Mouse (Mus musculus): ENCODE data around the gene Lrrc57. TPM values are rescaled to one million over a fixed set of nuclear protein-coding genes. Genes with fewer than 3 reads are reported as not detected.

Gene Lrrc57
- polyA plus RNA-seq, 1 experiment from 2014 or later = 36.7 TPM

GRCm38 (mm10) chr2:120630655-120631054 is 21.3 kb upstream of the Lrrc57 start:
- H3K4me3 ChIP-seq (replicated peaks) = no peak overlapping the region
- H3K27ac ChIP-seq (replicated peaks) = no peak overlapping the region
- no peaks in the 10 kb centered on the region for H3K27me3 ChIP-seq (replicated peaks)
- no peaks in the 10 kb centered on the region for H3K9me3 ChIP-seq (replicated peaks)
- ATAC-seq (ENCODE audit: low FRiP score) = no peak
- H3K36me3 ChIP-seq = peaks cover 19% of the 10 kb centered on the region
- peak overlapping the region; percentile 79 for H3K4me2 ChIP-seq
- peaks cover 20% of the 10 kb centered on the region for H3K4me1 ChIP-seq
- no peak overlapping the region for H3K9ac ChIP-seq (replicated peaks)
- WGBS = 68% methylated on average over 2 of the region's 2 CpGs

- no peak overlapping the region for H3K27ac ChIP-seq (replicated peaks)
- H3K9ac ChIP-seq (replicated peaks) = no peak overlapping the region
- no peaks in the 10 kb centered on the region for H3K27me3 ChIP-seq (replicated peaks)
- peaks cover 16% of the 10 kb centered on the region for H3K36me3 ChIP-seq
- no peak for ATAC-seq (ENCODE audit: low FRiP score)
- peaks cover 20% of the 10 kb centered on the region for H3K4me1 ChIP-seq
- 0 out of 2 replicates have a peak overlapping the region, but pooled peaks have one; percentile 71 for H3K4me3 ChIP-seq (replicated peaks)
- WGBS = 74% methylated on average over 2 of the region's 2 CpGs
- H3K4me2 ChIP-seq = peak overlapping the region; percentile 79
- H3K9me3 ChIP-seq (replicated peaks) = no peaks in the 10 kb centered on the region
These were observed 20.9 kb upstream of the Lrrc57 start for GRCm38 (mm10) chr2:120630246-120630645.

GRCm38 (mm10) chr2:120628886-120629735 is 19.8 kb upstream of the Lrrc57 start, which contains the start of gene Stard9:
Gene Stard9, plus strand, starts transcription at chr2:120629121.
- 3% methylated on average over 36 of the region's 36 CpGs for WGBS
- Histone ChIP-seq H3K9ac (replicated peaks) (peak within 1 kb of the TSS; percentile 61), H3K4me1 (peaks cover 20% of the 10 kb centered on the region), H3K9me3 (replicated peaks) (no peaks in the 10 kb centered on the region), H3K27ac (replicated peaks) (peak within 1 kb of the TSS; percentile 79), H3K36me3 (peaks cover 7% of the 10 kb centered on the region; the same call in 1 of the 2 replicates), H3K4me3 (replicated peaks) (peak within 1 kb of the TSS; percentile 71), H3K4me2 (peak within 1 kb of the TSS; percentile 79), H3K27me3 (replicated peaks) (no peaks in the 10 kb centered on the region)
- peak; percentile 100 for ATAC-seq (ENCODE audit: low FRiP score)

- Histone ChIP-seq H3K4me2 (peak overlapping the region; percentile 79), H3K9ac (replicated peaks) (peak overlapping the region; percentile 36; the same call in 1 of the 2 replicates), H3K4me1 (peaks cover 20% of the 10 kb centered on the region), H3K27me3 (replicated peaks) (no peaks in the 10 kb centered on the region), H3K4me3 (replicated peaks) (peak overlapping the region; percentile 71), H3K9me3 (replicated peaks) (no peaks in the 10 kb centered on the region), H3K27ac (replicated peaks) (peak overlapping the region; percentile 79), H3K36me3 (0 out of 2 replicates have a peak, but pooled peaks cover 5% of the 10 kb centered on the region)
- ATAC-seq (ENCODE audit: low FRiP score) = peak; percentile 45
- 29% methylated on average over 10 of the region's 10 CpGs for WGBS
These were observed 19.0 kb upstream of the Lrrc57 start for GRCm38 (mm10) chr2:120628076-120628865.

GRCm38 (mm10) chr2:120622920-120623319 is 13.6 kb upstream of the Lrrc57 start:
- no peaks in the 10 kb centered on the region for H3K9me3 ChIP-seq (replicated peaks)
- H3K4me2 ChIP-seq = no peak overlapping the region
- no peak overlapping the region for H3K9ac ChIP-seq (replicated peaks)
- peaks cover 17% of the 10 kb centered on the region for H3K36me3 ChIP-seq
- no peak overlapping the region for H3K4me3 ChIP-seq (replicated peaks)
- no peaks in the 10 kb centered on the region for H3K27me3 ChIP-seq (replicated peaks)
- no peaks in the 10 kb centered on the region for H3K4me1 ChIP-seq
- no peak overlapping the region for H3K27ac ChIP-seq (replicated peaks)
- ATAC-seq (ENCODE audit: low FRiP score) = no peak

GRCm38 (mm10) chr2:120619538-120619937 is 10.2 kb upstream of the Lrrc57 start:
- Histone ChIP-seq H3K27ac (replicated peaks) (no peak overlapping the region), H3K9me3 (replicated peaks) (no peaks in the 10 kb centered on the region), H3K4me3 (replicated peaks) (no peak overlapping the region), H3K4me2 (no peak overlapping the region), H3K27me3 (replicated peaks) (no peaks in the 10 kb centered on the region), H3K9ac (replicated peaks) (no peak overlapping the region), H3K36me3 (peaks cover 33% of the 10 kb centered on the region), H3K4me1 (no peaks in the 10 kb centered on the region)
- no peak for ATAC-seq (ENCODE audit: low FRiP score)
- WGBS = 96% methylated on average over 1 of the region's 1 CpGs

GRCm38 (mm10) chr2:120616279-120617163 is 7.2 kb upstream of the Lrrc57 start:
- Histone ChIP-seq H3K36me3 (peaks cover 41% of the 10 kb centered on the region), H3K9ac (replicated peaks) (no peak overlapping the region)
- WGBS = 94% methylated on average over 5 of the region's 5 CpGs

GRCm38 (mm10) chr2:120606021-120606690 is 3.2 kb downstream of the Lrrc57 start:
- H3K4me1 ChIP-seq = peaks cover 21% of the 10 kb centered on the region
- WGBS = 90% methylated on average over 6 of the region's 6 CpGs
- no peaks in the 10 kb centered on the region for H3K27me3 ChIP-seq (replicated peaks)
- H3K9me3 ChIP-seq (replicated peaks) = no peaks in the 10 kb centered on the region
- no peak overlapping the region for H3K27ac ChIP-seq (replicated peaks)
- peaks cover 16% of the 10 kb centered on the region for H3K36me3 ChIP-seq
- H3K4me2 ChIP-seq = no peak overlapping the region
- ATAC-seq (ENCODE audit: low FRiP score) = no peak
- no peak overlapping the region for H3K4me3 ChIP-seq (replicated peaks)
- H3K9ac ChIP-seq (replicated peaks) = no peak overlapping the region

More at GRCm38 (mm10) chr2:120616279-120617163, 7.2 kb upstream of the Lrrc57 start:
- no peak for ATAC-seq (ENCODE audit: low FRiP score)
- Histone ChIP-seq H3K4me3 (replicated peaks) (no peak overlapping the region), H3K27ac (replicated peaks) (no peak overlapping the region), H3K4me1 (no peaks in the 10 kb centered on the region), H3K9me3 (replicated peaks) (no peaks in the 10 kb centered on the region), H3K4me2 (no peak overlapping the region), H3K27me3 (replicated peaks) (no peaks in the 10 kb centered on the region)

- Histone ChIP-seq H3K4me2 (no peak overlapping the region), H3K9me3 (replicated peaks) (no peaks in the 10 kb centered on the region), H3K36me3 (peaks cover 60% of the 10 kb centered on the region), H3K27ac (replicated peaks) (no peak overlapping the region), H3K4me1 (no peaks in the 10 kb centered on the region), H3K4me3 (replicated peaks) (no peak overlapping the region), H3K27me3 (replicated peaks) (no peaks in the 10 kb centered on the region), H3K9ac (replicated peaks) (no peak overlapping the region)
- 94% methylated on average over 4 of the region's 4 CpGs for WGBS
- no peak for ATAC-seq (ENCODE audit: low FRiP score)
These were observed 9.8 kb downstream of the Lrrc57 start for GRCm38 (mm10) chr2:120599506-120599905.

GRCm38 (mm10) chr2:120597734-120598133 is 11.6 kb downstream of the Lrrc57 start:
- H3K9ac ChIP-seq (replicated peaks) = no peak overlapping the region
- no peaks in the 10 kb centered on the region for H3K4me1 ChIP-seq
- no peak for ATAC-seq (ENCODE audit: low FRiP score)
- H3K27ac ChIP-seq (replicated peaks) = no peak overlapping the region
- 91% methylated on average over 2 of the region's 2 CpGs for WGBS
- no peaks in the 10 kb centered on the region for H3K27me3 ChIP-seq (replicated peaks)
- H3K36me3 ChIP-seq = peaks cover 57% of the 10 kb centered on the region
- H3K4me2 ChIP-seq = no peak overlapping the region
- no peak overlapping the region for H3K4me3 ChIP-seq (replicated peaks)
- H3K9me3 ChIP-seq (replicated peaks) = no peaks in the 10 kb centered on the region
